ENCODE assay signal across 19 mouse cellular contexts in genomic region chr1:83755336-83755735, GRCm38 (mm10).
"Had no signal": no experiment of that assay in that cellular context is flagged by ENCODE, and none has a peak within 500 bp of the region (broad histone marks: within the 10 kb centered on the region; RNA-seq: fewer than 3 reads in every experiment).

No protein-coding gene starts in this region.

- DNase-seq: lung, adult 18-20 months; lung, embryonic 14.5 days; lung, postnatal 10 days; lung, postnatal 4 days; midbrain, embryonic 14.5 days; retina, postnatal 1 day; right cerebral cortex, adult 18-20 months; right cerebral cortex, postnatal 25 days; right cerebral cortex, postnatal 4 days; spleen, adult 18-20 months; thymus, adult 18-20 months; thymus, postnatal 14 days; thymus, postnatal 36 days had no signal

- H3K27me3 ChIP-seq: midbrain, embryonic 12.5 days; neural tube, embryonic 13.5 days; neural tube, embryonic 15.5 days had no signal

- H3K36me3 ChIP-seq: midbrain, embryonic 10.5 days; midbrain, embryonic 12.5 days; neural tube, embryonic 13.5 days; neural tube, embryonic 15.5 days had no signal

- ATAC-seq: midbrain, embryonic 16.5 days had no signal

- H3K27ac ChIP-seq: midbrain, embryonic 10.5 days; midbrain, embryonic 12.5 days; neural tube, embryonic 13.5 days; neural tube, embryonic 15.5 days had no signal

- H3K4me3 ChIP-seq: midbrain, embryonic 10.5 days; midbrain, embryonic 12.5 days; myocyte; neural tube, embryonic 13.5 days; neural tube, embryonic 15.5 days had no signal

- H3K9me3 ChIP-seq: midbrain, embryonic 10.5 days; midbrain, embryonic 12.5 days; neural tube, embryonic 13.5 days; neural tube, embryonic 15.5 days had no signal

- H3K9ac ChIP-seq: lung, embryonic 14.5 days; midbrain, embryonic 12.5 days; neural tube, embryonic 13.5 days; neural tube, embryonic 15.5 days had no signal

- H3K4me2 ChIP-seq: lung, embryonic 14.5 days; midbrain, embryonic 12.5 days; neural tube, embryonic 13.5 days; neural tube, embryonic 15.5 days had no signal

- H3K4me1 ChIP-seq: midbrain, embryonic 10.5 days; midbrain, embryonic 12.5 days; neural tube, embryonic 15.5 days had no signal
